Comparison of ENCODE assay signal across 14 mouse cellular contexts in the genomic region with DNA sequence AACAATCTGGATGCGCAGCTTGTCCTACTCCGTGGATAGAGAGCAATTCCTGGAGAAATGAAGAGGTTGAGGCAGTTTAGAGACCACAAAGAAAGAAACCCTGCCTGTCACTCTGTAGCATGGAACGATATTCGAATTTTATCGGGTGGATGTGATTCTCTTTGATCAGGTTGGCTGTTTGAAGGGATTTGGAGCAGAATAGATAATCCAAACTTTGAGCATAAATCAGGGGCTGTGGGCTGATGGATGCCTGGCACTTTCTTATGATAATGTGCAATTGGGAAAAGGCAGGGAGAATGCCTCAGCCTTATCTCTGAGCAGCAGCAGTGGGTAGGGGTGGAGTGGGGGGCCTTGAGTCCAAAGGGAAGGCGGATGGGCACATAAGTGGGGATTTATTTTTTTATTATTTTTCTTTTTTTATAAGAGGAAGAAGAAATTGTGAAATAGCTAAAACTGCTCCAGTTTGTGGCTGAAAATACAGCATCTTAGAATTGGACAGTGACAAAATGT.
"Had no signal": no experiment of that assay in that cellular context is flagged by ENCODE, and none has a peak within 500 bp of the region (broad histone marks: within the 10 kb centered on the region; RNA-seq: fewer than 3 reads in every experiment).

No protein-coding gene starts in this region.

- H3K4me2 ChIP-seq: limb, embryonic 13.5 days; lung, embryonic 14.5 days had no signal

- H3K9me3 ChIP-seq: limb, embryonic 10.5 days had no signal

- H3K27ac ChIP-seq: limb, embryonic 10.5 days; limb, embryonic 13.5 days; liver, embryonic 14.5 days; macrophage had no signal

- H3K4me3 ChIP-seq: limb, embryonic 10.5 days; limb, embryonic 13.5 days had no signal

- H3K36me3 ChIP-seq: limb, embryonic 10.5 days; limb, embryonic 13.5 days had no signal

- ATAC-seq: intestine, embryonic 16.5 days; liver, postnatal 0 days; lung, postnatal 0 days had no signal

- DNase-seq: kidney, adult 18-20 months; kidney, adult 9 months; kidney, postnatal 14 days; kidney, postnatal 4 days; liver, postnatal 0 days; lung, embryonic 14.5 days; thymus, adult 18-20 months; thymus, postnatal 36 days had no signal

- H3K4me1 ChIP-seq: limb, embryonic 13.5 days had no signal

- H3K9ac ChIP-seq: limb, embryonic 13.5 days; liver, embryonic 14.5 days; liver, postnatal 0 days; lung, embryonic 14.5 days had no signal
